Mouse (Mus musculus) CH12.LX (cell line): ENCODE results near the gene Gli3.

ENCODE experiments used
- CHD2 ChIP-seq: IDR thresholded peaks from 2 replicates; pipeline ENCODE4 v1.6.1; 2011; ENCODE audit warnings: low read length, improper control_type of control experiment
- CTCF ChIP-seq, 2 experiments: IDR thresholded peaks in 1 of 2; conservative IDR thresholded peaks in 1 of 2; 2 replicates each; pipeline ENCODE4 v1.5.1; 2011 to 2012; ENCODE audit warnings: low read depth in 2 of 2, low read length in 2 of 2, improper control_type of control experiment in 1 of 2, inconsistent platforms in 1 of 2, mild to moderate bottlenecking in 1 of 2, moderate library complexity in 1 of 2
- E2F4 ChIP-seq: IDR thresholded peaks from 2 replicates; pipeline ENCODE4 v1.6.1; 2011; ENCODE audit warnings: low read depth, low read length, improper control_type of control experiment; ENCODE audit not compliant: insufficient replicate concordance
- ELF1 ChIP-seq: IDR thresholded peaks from 2 replicates; pipeline ENCODE4 v1.6.1; 2014; ENCODE audit warnings: low read depth, mild to moderate bottlenecking, inconsistent platforms, low read length, improper control_type of control experiment
- EP300 ChIP-seq: IDR thresholded peaks from 2 replicates; pipeline ENCODE4 v1.6.1; 2011; ENCODE audit warnings: low read length, improper control_type of control experiment
- GABPA ChIP-seq: IDR thresholded peaks from 2 replicates; pipeline ENCODE4 v1.6.1; 2012; ENCODE audit warnings: low read depth, low read length, improper control_type of control experiment, inconsistent platforms; ENCODE audit not compliant: insufficient replicate concordance
- JUND ChIP-seq: conservative IDR thresholded peaks from 2 replicates; pipeline ENCODE4 v1.6.1; 2011; ENCODE audit warnings: low read depth, low read length, improper control_type of control experiment
- MAX ChIP-seq: IDR thresholded peaks from 2 replicates; pipeline ENCODE4 v1.6.1; 2011; ENCODE audit warnings: low read length, improper control_type of control experiment
- PAX5 ChIP-seq: IDR thresholded peaks from 2 replicates; pipeline ENCODE4 v1.6.1; 2012; ENCODE audit warnings: low read length, inconsistent platforms, mixed read lengths
- POLR2A ChIP-seq: IDR thresholded peaks from 2 replicates; pipeline ENCODE4 v1.6.1; 2011; ENCODE audit warnings: low read depth, mild to moderate bottlenecking, improper control_type of control experiment, low read length
- RCOR1 ChIP-seq: conservative IDR thresholded peaks from 2 replicates; pipeline ENCODE4 v1.6.1; 2012; ENCODE audit warnings: low read depth, mild to moderate bottlenecking, inconsistent platforms, low read length, improper control_type of control experiment
- UBTF ChIP-seq: IDR thresholded peaks from 2 replicates; pipeline ENCODE4 v1.6.1; 2012; ENCODE audit warnings: low read depth, mild to moderate bottlenecking, inconsistent platforms, low read length, improper control_type of control experiment, moderate library complexity

DNA sequence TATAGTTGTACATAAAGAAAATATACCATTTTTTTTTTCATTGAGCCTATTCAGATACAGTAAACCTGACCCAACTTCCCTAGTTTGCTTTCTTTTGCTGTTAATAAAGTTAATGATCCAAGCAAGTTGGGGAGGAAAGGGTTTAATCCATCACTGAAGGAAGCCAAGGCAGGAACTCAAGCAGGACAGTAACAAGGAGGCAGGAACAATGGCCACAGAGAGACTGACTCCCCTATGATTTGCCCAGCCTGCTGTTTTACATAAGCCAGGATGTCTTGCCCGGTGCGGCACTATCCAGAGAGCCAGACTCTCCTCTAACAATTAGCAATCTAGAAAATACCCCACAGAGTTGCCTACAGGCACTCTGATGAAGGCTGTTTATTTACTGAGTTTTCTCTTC is 17.4 kb upstream of the Gli3 start:
- TF ChIP-seq EP300 (no peak), POLR2A (no peak), CTCF (conservative IDR thresholded peaks at IDR 0.05 in 1 of 2, IDR thresholded peaks at IDR 0.05 in 1 of 2; ENCODE audit: low read depth in 2 of 2, low read length in 2 of 2) (no peak), E2F4 (no peak), RCOR1 (no peak), CHD2 (no peak), ELF1 (no peak), JUND (no peak), PAX5 (no peak), GABPA (no peak), MAX (no peak), UBTF (no peak)
